Mouse (Mus musculus): Measurements from ENCODE around the gene Sarm1.

GRCm38 (mm10) chr11:78453675-78454074, 43.9 kb downstream of the Sarm1 start:
- TF ChIP-seq CTCF (IDR thresholded peaks at IDR 0.05; ENCODE audit: borderline replicate concordance, insufficient read depth, low read length) (peak; percentile 89), POLR2A (IDR thresholded peaks at IDR 0.05; ENCODE audit: low read depth, low read length) (no peak)

All from embryonic fibroblast, embryonic 13.5 days (primary cell).